Mouse (Mus musculus): Measurements from ENCODE around the gene Ubn1.

The Ubn1 gene

DNA sequence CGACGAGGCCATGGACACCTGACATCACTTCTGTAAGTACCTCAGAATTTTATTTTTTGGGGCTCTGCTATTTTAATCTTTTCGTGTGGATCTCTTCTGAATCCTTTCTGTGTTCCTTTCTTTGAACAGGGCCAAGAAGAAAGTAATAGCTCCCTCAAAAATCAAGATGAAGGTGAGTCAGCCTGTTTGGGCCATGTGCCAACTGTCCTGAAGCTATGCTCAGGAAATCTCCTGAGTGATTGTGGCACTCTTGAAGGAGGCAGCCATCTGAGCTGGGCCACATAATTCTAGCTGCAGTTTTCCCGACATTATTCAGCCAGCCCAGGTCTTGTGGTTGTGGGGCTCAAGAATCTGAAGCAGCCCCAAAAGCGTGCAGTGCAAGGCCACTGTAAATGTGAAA is 24.5 kb downstream of the Ubn1 start:
- DNase-seq, result no peak

- no peak for DNase-seq
Measured at GRCm38 (mm10) chr16:5085196-5085595, 35.3 kb downstream of the Ubn1 start.

DNA sequence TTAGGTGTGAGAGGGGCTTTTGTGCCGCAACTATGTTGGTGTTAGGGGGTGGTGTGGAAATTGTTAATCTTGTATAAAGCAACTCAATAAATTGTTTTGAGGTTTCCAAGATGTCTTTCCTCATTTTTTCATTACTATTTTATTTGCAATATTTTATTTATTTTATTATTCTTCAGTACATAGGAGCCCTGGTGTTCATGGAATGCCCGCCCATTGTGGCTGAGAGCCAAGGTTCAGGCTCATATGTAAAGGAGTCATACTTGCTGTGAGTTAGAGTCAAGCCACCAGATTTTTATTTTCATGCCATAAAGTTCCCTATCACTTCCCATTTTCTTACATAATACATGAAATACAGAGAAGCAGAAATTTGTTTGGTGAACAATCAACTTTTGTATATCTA is 36.3 kb downstream of the Ubn1 start:
- DNase-seq, result no peak

DNA sequence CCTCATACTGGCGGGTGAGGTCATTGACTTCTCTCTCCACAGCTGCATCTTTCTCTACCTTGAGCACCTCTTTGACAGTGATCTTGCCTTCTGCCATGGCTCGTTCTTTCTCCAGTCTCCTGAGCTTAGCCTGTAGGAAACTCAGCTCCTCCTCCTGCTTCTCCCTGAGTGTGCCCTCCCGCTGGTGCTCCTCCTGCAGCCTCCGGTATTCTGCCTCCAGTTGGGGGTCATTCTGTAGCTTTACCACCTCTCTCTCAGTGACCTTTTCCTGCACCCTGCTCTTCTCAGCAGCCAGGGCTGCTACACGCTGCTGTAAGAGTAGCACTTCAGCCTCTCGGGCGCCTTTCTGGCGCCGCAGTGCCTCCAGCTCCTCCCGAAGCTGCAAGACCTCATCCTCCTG is 39.2 kb downstream of the Ubn1 start:
- no peak for DNase-seq

DNA sequence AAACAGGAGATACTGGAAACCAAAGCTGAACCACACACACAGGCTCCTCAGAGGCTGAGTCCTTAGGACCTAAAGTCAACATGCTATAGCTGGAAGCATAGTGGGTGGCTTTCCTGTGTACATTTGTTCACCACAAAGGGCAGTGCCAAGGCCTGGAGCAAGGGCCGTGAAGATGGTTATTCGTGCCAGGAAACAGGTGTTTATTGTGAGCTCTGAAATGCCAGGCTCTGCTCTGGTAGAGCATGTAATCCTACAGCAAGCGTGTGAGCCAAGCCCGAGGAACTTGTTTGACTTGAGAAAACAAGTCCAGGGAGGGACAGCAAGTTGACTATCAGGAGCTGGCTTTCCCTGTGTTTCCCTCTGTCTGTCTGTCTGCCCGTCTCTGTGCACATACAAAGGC is 43.4 kb downstream of the Ubn1 start:
- no peak for DNase-seq

GRCm38 (mm10) chr16:5096504-5096903 is 46.6 kb downstream of the Ubn1 start:
- no peak for DNase-seq

- DNase-seq, result no peak
Measured at GRCm38 (mm10) chr16:5101000-5101399, 51.1 kb downstream of the Ubn1 start.

GRCm38 (mm10) chr16:5109877-5110276 is 60.0 kb downstream of the Ubn1 start:
- DNase-seq, result peak; percentile 31

GRCm38 (mm10) chr16:5111021-5111420 is 61.2 kb downstream of the Ubn1 start:
- no peak for DNase-seq

DNA sequence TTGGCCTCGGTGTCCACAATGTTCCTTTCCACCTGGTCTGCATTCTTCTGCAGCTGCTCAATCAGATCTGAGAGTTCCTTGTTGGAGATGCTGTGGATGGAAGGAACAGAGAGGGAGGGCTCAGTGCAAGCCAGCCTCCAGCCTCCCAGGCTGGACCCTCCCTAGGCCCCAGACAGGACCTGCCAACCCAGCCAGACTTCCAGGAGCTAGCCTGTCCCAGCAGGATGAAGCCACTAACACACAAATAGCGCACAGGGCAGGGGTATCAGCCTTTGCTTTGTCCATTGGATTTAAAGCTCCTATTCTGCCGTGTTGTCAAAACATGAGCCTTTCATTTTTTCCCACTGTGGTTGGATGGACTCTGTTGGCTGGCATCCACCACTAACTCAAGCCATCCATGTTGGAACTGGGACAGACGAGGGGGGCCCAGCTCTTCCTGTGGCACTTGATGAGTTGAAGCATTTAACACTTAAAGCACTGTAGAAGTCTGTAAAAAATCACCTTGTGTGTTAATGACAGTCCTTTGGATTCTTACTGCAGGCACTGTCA is 63.2 kb downstream of the Ubn1 start:
- no peak for DNase-seq

DNA sequence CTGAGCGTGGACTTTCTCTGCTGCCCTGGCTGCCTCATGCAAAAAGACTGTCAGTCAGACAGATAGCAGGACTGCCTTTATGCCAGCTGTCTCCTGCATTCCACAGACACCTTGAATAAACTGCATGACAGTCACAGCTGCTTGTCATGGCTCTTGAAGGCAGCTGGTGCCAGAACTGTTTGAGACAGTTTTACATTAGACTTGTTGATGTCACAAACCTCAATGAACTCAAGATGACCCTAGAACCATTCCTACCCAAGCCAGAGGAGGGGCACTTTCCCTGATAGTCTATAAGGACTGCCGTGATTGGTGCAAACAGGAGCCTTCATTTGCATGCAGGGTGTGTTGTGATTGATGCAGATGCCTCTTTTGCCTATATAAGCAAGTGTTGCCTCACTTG is 63.7 kb downstream of the Ubn1 start:
- no peak for DNase-seq

- DNase-seq, result peak; percentile 33
Measured at GRCm38 (mm10) chr16:5119385-5119784, 69.5 kb downstream of the Ubn1 start.

DNA sequence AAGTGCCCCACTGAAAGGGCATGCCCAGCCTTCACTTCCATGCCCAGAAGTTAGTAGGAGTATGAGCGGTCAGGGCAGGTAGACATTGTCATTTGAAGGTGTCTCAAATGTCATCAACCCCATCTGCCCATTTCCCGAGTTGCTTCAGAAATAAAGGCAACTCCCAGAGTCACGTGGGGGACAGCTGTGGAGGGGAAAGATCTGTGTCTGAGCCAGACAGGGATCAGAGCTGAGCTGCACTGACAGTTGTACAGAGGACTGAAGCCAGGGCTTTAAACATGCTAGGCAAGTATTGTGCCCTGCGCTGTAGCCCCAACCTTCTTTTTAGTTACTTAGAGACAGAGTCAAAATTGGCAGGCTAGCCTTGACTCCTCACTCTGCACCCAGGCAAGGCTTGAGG is 70.0 kb downstream of the Ubn1 start:
- no peak for DNase-seq

DNA sequence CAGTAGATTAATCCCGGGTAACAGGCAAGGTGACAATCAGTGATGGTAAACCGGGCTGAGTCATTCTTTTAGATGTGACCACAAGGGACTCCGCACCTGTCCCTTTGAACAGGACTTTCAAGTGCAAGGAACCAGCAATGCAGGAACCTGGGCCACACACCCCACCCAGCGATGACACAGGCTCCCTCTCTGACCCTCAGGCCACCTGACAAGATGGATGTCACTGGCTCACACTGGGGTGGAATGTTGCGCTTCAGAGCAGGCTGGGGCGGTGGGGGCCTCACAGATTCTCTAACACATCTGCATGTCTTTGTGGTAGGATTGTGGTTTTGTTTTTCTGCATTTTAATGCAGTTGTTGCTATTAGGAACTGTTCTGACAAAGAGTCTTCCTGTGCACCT is 73.6 kb downstream of the Ubn1 start:
- DNase-seq, result no peak

DNA sequence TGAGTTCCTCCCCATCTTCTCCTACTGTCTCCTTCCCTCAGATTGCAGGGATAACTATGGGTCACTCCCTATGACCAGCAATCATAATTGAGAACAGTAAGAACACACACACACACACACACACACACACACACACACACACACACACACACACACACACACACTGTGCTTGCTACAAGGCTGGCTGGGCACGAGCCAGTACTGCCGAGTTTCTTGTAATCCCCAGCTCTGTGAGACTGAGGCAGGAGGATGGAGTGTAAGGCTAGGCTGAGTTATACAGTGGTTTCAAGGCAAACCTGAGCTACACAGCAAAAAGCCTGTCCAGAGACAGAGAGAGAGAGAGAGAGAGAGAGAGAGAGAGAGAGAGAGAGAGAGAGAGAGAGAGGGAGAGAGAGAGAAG is 80.3 kb downstream of the Ubn1 start:
- no peak for DNase-seq

DNA sequence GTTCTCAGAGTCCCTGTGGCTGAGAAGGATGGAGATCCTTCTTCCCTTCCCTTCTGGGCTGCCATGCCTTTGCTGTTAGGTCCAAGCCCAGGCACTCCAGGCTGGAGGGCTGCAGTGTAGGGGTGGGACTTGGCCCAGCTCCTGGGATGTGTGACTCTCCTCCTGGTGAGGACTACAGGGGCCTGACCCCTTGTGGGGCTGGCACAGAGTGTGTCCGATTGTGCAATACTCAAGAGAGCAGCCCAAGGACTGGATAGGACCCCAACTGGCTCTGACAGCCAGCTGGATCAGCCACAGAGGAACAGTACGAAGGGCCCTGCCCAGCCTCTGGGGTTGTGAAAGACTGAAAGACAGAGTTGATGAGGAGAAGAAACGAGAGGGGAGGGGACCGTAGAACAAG is 80.9 kb downstream of the Ubn1 start:
- DNase-seq, result peak; percentile 43

DNA sequence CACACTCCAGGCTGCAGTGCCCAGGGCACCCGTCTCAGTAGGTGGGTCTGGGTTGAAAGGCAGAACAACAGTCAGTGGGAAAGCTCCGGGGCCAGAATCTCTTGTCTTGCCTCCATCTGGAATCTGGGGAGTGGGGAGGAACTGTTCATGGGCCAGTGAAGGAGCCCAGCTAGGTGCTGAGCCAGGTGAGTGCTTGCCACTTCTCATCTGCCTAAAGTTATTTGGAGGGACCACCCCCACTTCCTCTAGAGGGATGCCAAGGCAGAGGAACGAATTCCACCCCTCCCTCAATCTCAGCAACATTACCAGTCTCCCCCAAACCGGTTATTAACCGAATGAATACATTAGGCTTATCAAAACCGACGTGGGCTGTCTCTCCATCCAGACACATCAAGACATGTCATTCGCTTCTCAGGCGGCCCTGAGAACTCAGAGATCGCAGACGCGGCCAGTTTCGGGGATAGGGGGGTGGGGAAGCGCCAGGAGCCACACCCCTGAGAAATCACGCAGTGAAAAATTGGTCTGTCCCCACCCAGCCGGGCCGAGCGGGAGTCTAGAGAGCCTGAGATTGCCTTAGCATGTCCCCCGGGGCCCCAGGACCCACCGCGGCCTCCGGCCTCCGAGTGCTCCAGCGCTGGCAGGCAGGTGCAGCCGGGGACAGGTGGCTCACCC is 81.5 kb downstream of the Ubn1 start:
- no peak for DNase-seq

- peak; percentile 85 for DNase-seq
Measured at GRCm38 (mm10) chr16:5132401-5132801, 82.5 kb downstream of the Ubn1 start, which contains the start of gene Ppl. Gene Ppl (minus strand): TSS chr16:5132421.

DNA sequence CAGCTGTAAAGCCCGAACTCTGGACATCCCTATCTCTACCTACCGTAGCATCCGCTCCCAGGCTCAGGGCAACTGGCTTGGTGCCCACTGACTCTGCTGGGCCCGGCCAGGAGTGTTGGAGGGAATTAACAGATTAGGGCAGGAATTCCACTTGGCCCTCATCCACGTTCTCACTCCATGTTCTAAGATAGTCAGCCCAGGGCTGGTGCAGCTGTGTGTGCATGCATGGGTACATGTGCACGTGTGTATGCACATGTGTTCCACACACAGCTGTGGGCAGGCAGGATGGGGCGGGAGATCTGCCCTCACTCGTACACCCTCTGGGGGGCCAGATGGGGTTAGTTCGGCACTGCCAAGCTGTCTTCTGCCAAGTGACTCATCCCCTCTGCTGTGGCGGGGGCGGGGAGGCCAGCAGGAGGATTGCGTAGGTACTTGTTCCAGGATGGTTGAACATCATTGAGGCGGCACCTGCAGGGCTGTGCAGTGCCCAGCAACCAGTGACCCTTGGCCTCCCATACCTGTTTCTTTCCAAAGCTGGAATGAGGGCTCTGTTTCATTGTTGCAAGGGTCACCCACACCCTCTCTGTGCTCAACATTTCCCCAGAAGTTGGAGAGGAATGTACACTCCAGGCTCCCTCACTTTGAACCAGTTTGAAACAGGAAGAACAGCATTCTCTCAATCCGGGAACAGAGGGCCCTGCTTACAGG is 84.9 kb downstream of the Ubn1 start:
- peak; percentile 48 for DNase-seq

- DNase-seq, result no peak
Measured at GRCm38 (mm10) chr16:5135551-5136261, 85.8 kb downstream of the Ubn1 start.

All from kidney, postnatal 10 days (tissue).